8 mouse cellular contexts compared by ENCODE assay signal in genomic region chr2:30794179-30795108, GRCm38 (mm10). TPM values are rescaled to one million over a fixed set of nuclear protein-coding genes. Genes with fewer than 3 reads are reported as not detected.
DNase-seq lines count a peak whose midpoint lies in the region; ATAC-seq and TF ChIP-seq lines count a peak whose summit lies in the region.

No protein-coding gene starts in this region.

- TF ChIP-seq EP300 in CH12.LX (IDR thresholded peaks at IDR 0.05; ENCODE audit: low read length) = no peak

- TF ChIP-seq CTCF in CH12.LX (conservative IDR thresholded peaks at IDR 0.05 in 1 of 2, IDR thresholded peaks at IDR 0.05 in 1 of 2; ENCODE audit: low read depth in 2 of 2, low read length in 2 of 2) = peak; percentile 28 to 92

- H3K79me2 ChIP-seq in CH12.LX (replicated peaks; ENCODE audit: control insufficient read depth, extremely low read depth, insufficient read depth, poor library complexity, severe bottlenecking) = no peaks in the 10 kb centered on the region

- peak; percentile 76 for ATAC-seq in forebrain, embryonic 11.5 days (replicated peaks; ENCODE audit: low FRiP score)
- peak; percentile 79 for ATAC-seq in heart, embryonic 16.5 days (replicated peaks; ENCODE audit: extremely low read depth, insufficient read depth, low FRiP score)
- ATAC-seq in liver, embryonic 13.5 days (ENCODE audit: low read depth) = peak; percentile 77
- peak; percentile 78 for ATAC-seq in stomach, embryonic 14.5 days (ENCODE audit: insufficient number of reproducible peaks, insufficient read depth, low FRiP score, low read depth)

- TF ChIP-seq RAD21 in CH12.LX (IDR thresholded peaks at IDR 0.05; ENCODE audit: low read depth, low read length) = peak; percentile 92

- H3K27ac ChIP-seq in CH12.LX (ENCODE audit: insufficient read depth, low read depth) = no peak overlapping the region
- H3K27ac ChIP-seq in forebrain, embryonic 11.5 days (ENCODE audit: low read depth, low read length) = peak overlapping the region; percentile 71
- peak overlapping the region; percentile 35; the same call in 1 of the 2 replicates for H3K27ac ChIP-seq in heart, embryonic 16.5 days (ENCODE audit: low read length)
- H3K27ac ChIP-seq in liver, embryonic 13.5 days = no peak overlapping the region
- peak overlapping the region; percentile 40 for H3K27ac ChIP-seq in stomach, embryonic 14.5 days (ENCODE audit: low read length)

- dilution Hi-C loops in CH12.LX (cut with MboI; ENCODE audit: extremely low pct_ligation_motif_present, extremely low pct_unique_long_range_greater_than_20kb, low sequenced_read_pairs) = no loop called here

- in situ Hi-C loops in CH12.LX (cut with MboI; ENCODE audit: low pct_ligation_motif_present, low pct_unique_long_range_greater_than_20kb, low sequenced_read_pairs) = loop anchor here (5.0 kb wide), 2 partner anchors 72 to 357 kb away; no protein-coding TSS in a partner anchor

- peak overlapping the region; percentile 15 to 44 (median 31) for H3K4me3 ChIP-seq in CH12.LX (replicated peaks in 1 of 3; ENCODE audit: low read depth in 2 of 3, low read length in 2 of 3, poor library complexity in 1 of 3)
- H3K4me3 ChIP-seq in forebrain, embryonic 11.5 days (ENCODE audit: low read depth, low read length) = peak overlapping the region; percentile 32
- peak overlapping the region; percentile 51 for H3K4me3 ChIP-seq in heart, embryonic 16.5 days (ENCODE audit: low read length)
- peak overlapping the region; percentile 50 for H3K4me3 ChIP-seq in liver, embryonic 13.5 days (replicated peaks)
- peak overlapping the region; percentile 28 for H3K4me3 ChIP-seq in stomach, embryonic 14.5 days (ENCODE audit: low read depth, low read length)

- H3K9me3 ChIP-seq in CH12.LX (replicated peaks; ENCODE audit: low read length) = no peaks in the 10 kb centered on the region
- H3K9me3 ChIP-seq in forebrain, embryonic 11.5 days (ENCODE audit: control insufficient read depth, low read length) = no peaks in the 10 kb centered on the region
- H3K9me3 ChIP-seq in heart, embryonic 16.5 days (replicated peaks; ENCODE audit: control insufficient read depth, low read length) = no peaks in the 10 kb centered on the region
- H3K9me3 ChIP-seq in liver, embryonic 13.5 days (replicated peaks) = no peaks in the 10 kb centered on the region
- no peaks in the 10 kb centered on the region for H3K9me3 ChIP-seq in stomach, embryonic 14.5 days (ENCODE audit: control insufficient read depth, low read depth, low read length)

- DNase-seq in CH12.LX (ENCODE audit: extremely low read depth) = peak; percentile 78
- peak; percentile 81 for DNase-seq in c-Kit-positive CD71-positive TER-119-negative erythroid progenitor cells, embryonic 14.5 days (ENCODE audit: low read depth)
- peak; percentile 98 for DNase-seq in forebrain, embryonic 11.5 days (ENCODE audit: low spot score)
- peak; percentile 92 to 95 for DNase-seq in kidney, postnatal 25 days
- DNase-seq in liver, embryonic 13.5 days = peak; percentile 80
- DNase-seq in natural killer cell, adult 2 months (ENCODE audit: low spot score in 2 of 2) = peak; percentile 87 to 91

- peak overlapping the region; percentile 38 for H3K4me2 ChIP-seq in CH12.LX (ENCODE audit: insufficient read depth, low read depth, poor library complexity, severe bottlenecking)
- peak overlapping the region; percentile 67 for H3K4me2 ChIP-seq in forebrain, embryonic 11.5 days (ENCODE audit: low read depth, low read length, severe bottlenecking)
- peak overlapping the region; percentile 67 for H3K4me2 ChIP-seq in heart, embryonic 16.5 days (ENCODE audit: low read depth, low read length)
- H3K4me2 ChIP-seq in liver, embryonic 13.5 days = peak overlapping the region; percentile 70
- H3K4me2 ChIP-seq in stomach, embryonic 14.5 days (replicated peaks; ENCODE audit: low read depth, low read length) = peak overlapping the region; percentile 61

- peaks cover 11 to 35% of the 10 kb centered on the region in 2 experiments for H3K4me1 ChIP-seq in CH12.LX (ENCODE audit: control insufficient read depth in 1 of 2, insufficient read depth in 2 of 2)
- H3K4me1 ChIP-seq in forebrain, embryonic 11.5 days (replicated peaks; ENCODE audit: control insufficient read depth, insufficient read depth, low read length) = peaks cover 15% of the 10 kb centered on the region
- H3K4me1 ChIP-seq in heart, embryonic 16.5 days (ENCODE audit: control insufficient read depth, insufficient read depth, low read length) = peaks cover 10% of the 10 kb centered on the region
- peaks cover 25% of the 10 kb centered on the region for H3K4me1 ChIP-seq in liver, embryonic 13.5 days (replicated peaks)
- peaks cover 15% of the 10 kb centered on the region for H3K4me1 ChIP-seq in stomach, embryonic 14.5 days (ENCODE audit: control insufficient read depth, insufficient read depth, low read length)

- no peak for TF ChIP-seq POLR2A in CH12.LX (IDR thresholded peaks at IDR 0.05; ENCODE audit: low read depth, low read length)

- peaks cover 32% of the 10 kb centered on the region for H3K27me3 ChIP-seq in CH12.LX (replicated peaks)
- H3K27me3 ChIP-seq in forebrain, embryonic 11.5 days (ENCODE audit: control insufficient read depth, insufficient read depth, low read length) = no peaks in the 10 kb centered on the region
- no peaks in the 10 kb centered on the region; the same call in 1 of the 2 replicates for H3K27me3 ChIP-seq in heart, embryonic 16.5 days (ENCODE audit: control insufficient read depth, insufficient read depth, low read length)
- peaks cover 47% of the 10 kb centered on the region for H3K27me3 ChIP-seq in liver, embryonic 13.5 days
- no peaks in the 10 kb centered on the region for H3K27me3 ChIP-seq in stomach, embryonic 14.5 days (ENCODE audit: control insufficient read depth, insufficient read depth, low read length)

- no peak overlapping the region for H3K9ac ChIP-seq in CH12.LX (ENCODE audit: insufficient read depth, low read depth)
- peak overlapping the region; percentile 68 for H3K9ac ChIP-seq in forebrain, embryonic 11.5 days (ENCODE audit: low read length)
- peak overlapping the region; percentile 70 for H3K9ac ChIP-seq in heart, embryonic 16.5 days (ENCODE audit: low read length)
- H3K9ac ChIP-seq in liver, embryonic 13.5 days = peak overlapping the region; percentile 56
- 0 out of 2 replicates have a peak overlapping the region, but pooled peaks have one; percentile 29 for H3K9ac ChIP-seq in stomach, embryonic 14.5 days (replicated peaks; ENCODE audit: low read depth, low read length)

- no peaks in the 10 kb centered on the region for H3K36me3 ChIP-seq in CH12.LX (replicated peaks in 1 of 2; ENCODE audit: control insufficient read depth in 1 of 2, insufficient read depth in 1 of 2, low read length in 1 of 2)
- no peaks in the 10 kb centered on the region for H3K36me3 ChIP-seq in forebrain, embryonic 11.5 days (ENCODE audit: control insufficient read depth, insufficient read depth, low read length)
- H3K36me3 ChIP-seq in heart, embryonic 16.5 days (ENCODE audit: control insufficient read depth, insufficient read depth) = no peaks in the 10 kb centered on the region
- no peaks in the 10 kb centered on the region for H3K36me3 ChIP-seq in liver, embryonic 13.5 days
- no peaks in the 10 kb centered on the region for H3K36me3 ChIP-seq in stomach, embryonic 14.5 days (ENCODE audit: control insufficient read depth, insufficient read depth, low read length)

- WGBS in forebrain, embryonic 11.5 days = 6% methylated on average over 48 of the region's 48 CpGs
- WGBS in heart, embryonic 16.5 days = 5% methylated on average over 48 of the region's 48 CpGs
- WGBS in liver, embryonic 13.5 days (ENCODE audit: insufficient replicate concordance) = 7% methylated on average over 48 of the region's 48 CpGs
- 4% methylated on average over 48 of the region's 48 CpGs for WGBS in stomach, embryonic 14.5 days

TF ChIP-seq in CH12.LX, 34 proteins besides CTCF, POLR2A, EP300 and RAD21 (continues in another document):
- TF ChIP-seq BHLHE40 (IDR thresholded peaks at IDR 0.05; ENCODE audit: low read depth, low read length) = peak; percentile 53

RNA-seq across cellular contexts. Expression of gene 1700001O22Rik, which starts 9.0 kb away (rescaled TPM):
- total RNA-seq in CH12.LX (2012; rRNA removed) (not detected in 2 replicates), CH12.LX (2014; rRNA removed) (not detected in 2 replicates)
- not detected in 2 replicates for polyA plus RNA-seq in CH12.LX (2012; ENCODE audit: insufficient read length, low read depth)
- polyA plus RNA-seq in forebrain, embryonic 11.5 days (2014; fragmentation: Nextera tagmentation; extraction: Ambion mirVana) = 4.2 and 4.6 TPM in 2 replicates
- polyA plus RNA-seq in heart, embryonic 16.5 days (2015; fragmentation: Nextera tagmentation; extraction: Ambion mirVana) = 2.2 and 2.7 TPM in 2 replicates
- 0.10 and 0.17 TPM in 2 replicates for polyA plus RNA-seq in liver, embryonic 13.5 days (2015; fragmentation: Nextera tagmentation; extraction: Ambion mirVana)
- polyA plus RNA-seq in stomach, embryonic 14.5 days (2014; fragmentation: Nextera tagmentation; extraction: Ambion mirVana) = 2.5 and 3.3 TPM in 2 replicates

RNA-seq across cellular contexts. Expression of gene Ntmt1, which starts 13.2 kb away (rescaled TPM):
- total RNA-seq in CH12.LX (2012; rRNA removed) (66.1 and 71.4 TPM in 2 replicates), CH12.LX (2014; rRNA removed) (50.4 and 51.4 TPM in 2 replicates)
- 43.3 and 47.9 TPM in 2 replicates for polyA plus RNA-seq in CH12.LX (2012; ENCODE audit: insufficient read length, low read depth)
- 102 and 118 TPM in 2 replicates for polyA plus RNA-seq in forebrain, embryonic 11.5 days (2014; fragmentation: Nextera tagmentation; extraction: Ambion mirVana)
- polyA plus RNA-seq in heart, embryonic 16.5 days (2015; fragmentation: Nextera tagmentation; extraction: Ambion mirVana) = 90.0 and 90.4 TPM in 2 replicates
- 35.5 and 36.3 TPM in 2 replicates for polyA plus RNA-seq in liver, embryonic 13.5 days (2015; fragmentation: Nextera tagmentation; extraction: Ambion mirVana)
- polyA plus RNA-seq in stomach, embryonic 14.5 days (2014; fragmentation: Nextera tagmentation; extraction: Ambion mirVana) = 99.1 and 101 TPM in 2 replicates

RNA-seq across cellular contexts. Expression of gene Asb6, which starts 35.7 kb away (rescaled TPM):
- total RNA-seq in CH12.LX (2012; rRNA removed) = 23.7 and 31.4 TPM in 2 replicates
- total RNA-seq in CH12.LX (2014; rRNA removed) = 21.9 and 22.6 TPM in 2 replicates
- polyA plus RNA-seq in CH12.LX (2012; ENCODE audit: insufficient read length, low read depth) = 30.0 and 31.1 TPM in 2 replicates
- 41.9 and 42.5 TPM in 2 replicates for polyA plus RNA-seq in forebrain, embryonic 11.5 days (2014; fragmentation: Nextera tagmentation; extraction: Ambion mirVana)
- 20.1 and 22.5 TPM in 2 replicates for polyA plus RNA-seq in heart, embryonic 16.5 days (2015; fragmentation: Nextera tagmentation; extraction: Ambion mirVana)
- polyA plus RNA-seq in liver, embryonic 13.5 days (2015; fragmentation: Nextera tagmentation; extraction: Ambion mirVana) = 34.6 and 36.6 TPM in 2 replicates
- polyA plus RNA-seq in stomach, embryonic 14.5 days (2014; fragmentation: Nextera tagmentation; extraction: Ambion mirVana) = 27.1 and 29.1 TPM in 2 replicates

RNA-seq across cellular contexts. Expression of gene Prrx2, which starts 40.3 kb away (rescaled TPM):
- not detected in 2 replicates for total RNA-seq in CH12.LX (2012; rRNA removed)
- total RNA-seq in CH12.LX (2014; rRNA removed) = not detected in 2 replicates
- not detected in 2 replicates for polyA plus RNA-seq in CH12.LX (2012; ENCODE audit: insufficient read length, low read depth)
- polyA plus RNA-seq in forebrain, embryonic 11.5 days (2014; fragmentation: Nextera tagmentation; extraction: Ambion mirVana) = 30.8 and 33.6 TPM in 2 replicates
- 10.8 and 13.9 TPM in 2 replicates for polyA plus RNA-seq in heart, embryonic 16.5 days (2015; fragmentation: Nextera tagmentation; extraction: Ambion mirVana)
- 0.53 and 0.57 TPM in 2 replicates for polyA plus RNA-seq in liver, embryonic 13.5 days (2015; fragmentation: Nextera tagmentation; extraction: Ambion mirVana)
- 6.0 and 8.9 TPM in 2 replicates for polyA plus RNA-seq in stomach, embryonic 14.5 days (2014; fragmentation: Nextera tagmentation; extraction: Ambion mirVana)

Comparison
In these comparisons a context has a peak if more than half of its experiments do, and no peak if none do; other contexts are left out.
1. H3K27ac ChIP-seq: peak in forebrain, embryonic 11.5 days (single experiment), heart, embryonic 16.5 days (single experiment) and stomach, embryonic 14.5 days (single experiment); none in CH12.LX (single experiment) and liver, embryonic 13.5 days (single experiment).
2. Peak in every context shown above with its lines, with median percentiles within 50 percentile points of each other: DNase-seq, H3K4me2 ChIP-seq, H3K4me3 ChIP-seq and ATAC-seq.